Mouse (Mus musculus): ENCODE data around the gene Ccdc12. TPM values are rescaled to one million over a fixed set of nuclear protein-coding genes. Genes with fewer than 3 reads are reported as not detected.

Gene Ccdc12
- polyA plus RNA-seq, 1 experiment from 2014 or later: 164 TPM

- H3K4me1 ChIP-seq: peaks cover 27% of the 10 kb centered on the region
- H3K27ac ChIP-seq: no peak overlapping the region
- no peaks in the 10 kb centered on the region for H3K27me3 ChIP-seq (ENCODE audit: low read depth, poor library complexity, severe bottlenecking)
- no peak for DNase-seq (ENCODE audit: low spot score)
- 85% methylated on average over 6 of the region's 6 CpGs for WGBS
- H3K4me3 ChIP-seq: no peak overlapping the region
- peaks cover 14% of the 10 kb centered on the region; the same call in 1 of the 2 replicates for H3K36me3 ChIP-seq
- H3K9me3 ChIP-seq (replicated peaks): no peaks in the 10 kb centered on the region
Measured at GRCm38 (mm10) chr9:110684100-110684831, 28.0 kb downstream of the Ccdc12 start.

DNA sequence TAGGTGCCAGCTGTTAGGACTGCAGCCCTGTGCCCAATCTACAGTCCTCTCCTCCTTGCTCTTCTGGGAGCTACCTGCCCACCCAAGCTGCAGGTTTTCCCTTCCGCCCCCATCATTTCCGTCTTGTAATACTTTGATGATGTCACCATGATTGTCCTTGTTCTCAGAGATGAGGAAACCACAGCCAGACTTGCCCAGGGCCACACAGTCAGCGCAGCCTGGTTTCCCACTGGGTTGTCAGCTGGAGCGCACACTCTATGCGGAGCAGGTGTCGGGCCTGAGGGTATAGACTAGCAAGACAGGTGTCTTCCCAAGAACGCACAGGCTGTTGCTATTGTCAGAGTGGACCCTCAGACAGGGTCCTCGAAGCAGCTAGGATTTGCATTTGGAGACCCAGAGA lies 28.9 kb downstream of the Ccdc12 start:
- no peak overlapping the region for H3K4me3 ChIP-seq
- H3K27ac ChIP-seq: no peak overlapping the region
- no peak for DNase-seq (ENCODE audit: low spot score)
- 91% methylated on average over 8 of the region's 8 CpGs for WGBS
- peaks cover 30% of the 10 kb centered on the region for H3K4me1 ChIP-seq
- peaks cover 9% of the 10 kb centered on the region; the same call in 1 of the 2 replicates for H3K36me3 ChIP-seq
- no peaks in the 10 kb centered on the region for H3K9me3 ChIP-seq (replicated peaks)
- no peaks in the 10 kb centered on the region for H3K27me3 ChIP-seq (ENCODE audit: low read depth, poor library complexity, severe bottlenecking)

- Histone ChIP-seq H3K9me3 (replicated peaks) (no peaks in the 10 kb centered on the region), H3K4me1 (peaks cover 30% of the 10 kb centered on the region), H3K27ac (no peak overlapping the region), H3K36me3 (peaks cover 9% of the 10 kb centered on the region; the same call in 1 of the 2 replicates), H3K4me3 (no peak overlapping the region), H3K27me3 (ENCODE audit: low read depth, poor library complexity, severe bottlenecking) (no peaks in the 10 kb centered on the region)
- no peak for DNase-seq (ENCODE audit: low spot score)
- WGBS: 94% methylated on average over 5 of the region's 5 CpGs
Measured at GRCm38 (mm10) chr9:110685591-110685990, 29.3 kb downstream of the Ccdc12 start.

DNA sequence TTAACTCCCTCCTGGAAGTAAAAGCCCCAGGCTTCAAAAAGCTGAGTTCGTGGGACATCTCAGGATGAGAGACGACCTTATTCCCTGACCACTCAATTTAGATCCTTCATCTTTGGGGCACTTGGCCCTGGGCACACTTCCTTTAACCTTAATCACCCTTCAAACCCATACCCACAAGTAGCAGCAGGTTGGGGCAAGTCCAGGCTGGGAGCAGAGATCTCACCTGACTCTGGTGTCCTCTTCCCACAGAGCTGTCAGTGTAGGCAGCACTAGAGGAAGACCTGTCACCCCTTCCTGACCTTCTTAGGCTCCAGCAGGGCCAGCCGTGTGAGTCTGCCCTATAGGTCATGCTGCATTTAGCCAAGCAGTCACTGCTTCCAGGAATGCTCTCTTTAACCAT lies 30.2 kb downstream of the Ccdc12 start:
- no peaks in the 10 kb centered on the region for H3K9me3 ChIP-seq (replicated peaks)
- no peak for DNase-seq (ENCODE audit: low spot score)
- H3K27me3 ChIP-seq (ENCODE audit: low read depth, poor library complexity, severe bottlenecking): no peaks in the 10 kb centered on the region
- no peak overlapping the region for H3K4me3 ChIP-seq
- peaks cover 3% of the 10 kb centered on the region; the same call in 1 of the 2 replicates for H3K36me3 ChIP-seq
- WGBS: 36% methylated on average over 3 of the region's 3 CpGs
- peaks cover 24% of the 10 kb centered on the region for H3K4me1 ChIP-seq
- H3K27ac ChIP-seq: no peak overlapping the region

GRCm38 (mm10) chr9:110687061-110687460 lies 30.8 kb downstream of the Ccdc12 start:
- H3K4me3 ChIP-seq: no peak overlapping the region
- H3K4me1 ChIP-seq: peaks cover 21% of the 10 kb centered on the region
- no peak for DNase-seq (ENCODE audit: low spot score)
- H3K36me3 ChIP-seq: peaks cover 3% of the 10 kb centered on the region; the same call in 1 of the 2 replicates
- 61% methylated on average over 5 of the region's 5 CpGs for WGBS
- H3K27ac ChIP-seq: no peak overlapping the region
- no peaks in the 10 kb centered on the region for H3K9me3 ChIP-seq (replicated peaks)
- no peaks in the 10 kb centered on the region for H3K27me3 ChIP-seq (ENCODE audit: low read depth, poor library complexity, severe bottlenecking)

DNA sequence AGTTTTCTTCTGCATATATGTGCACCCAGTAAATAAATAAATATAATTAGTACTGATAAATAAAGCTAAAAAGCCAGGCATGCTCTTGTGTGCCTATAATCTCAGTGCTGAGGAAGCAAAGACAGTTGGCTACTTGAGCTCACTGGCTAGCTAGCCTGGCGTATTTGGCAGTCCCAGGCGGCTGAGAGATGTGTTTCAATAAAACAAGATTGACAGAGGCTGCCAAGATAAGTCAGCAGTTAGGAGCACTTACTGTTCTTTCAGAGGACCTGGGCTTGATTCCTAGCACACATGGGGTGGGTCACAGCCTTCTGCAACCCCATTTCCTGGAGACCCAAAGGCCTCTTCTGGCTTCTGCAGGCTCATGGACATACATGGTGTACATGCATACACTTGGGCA lies 31.5 kb downstream of the Ccdc12 start:
- Histone ChIP-seq H3K36me3 (peaks cover 5% of the 10 kb centered on the region), H3K27ac (no peak overlapping the region), H3K4me1 (peaks cover 16% of the 10 kb centered on the region), H3K4me3 (no peak overlapping the region), H3K27me3 (ENCODE audit: low read depth, poor library complexity, severe bottlenecking) (no peaks in the 10 kb centered on the region), H3K9me3 (replicated peaks) (no peaks in the 10 kb centered on the region)
- 81% methylated on average over 2 of the region's 2 CpGs for WGBS
- no peak for DNase-seq (ENCODE audit: low spot score)

DNA sequence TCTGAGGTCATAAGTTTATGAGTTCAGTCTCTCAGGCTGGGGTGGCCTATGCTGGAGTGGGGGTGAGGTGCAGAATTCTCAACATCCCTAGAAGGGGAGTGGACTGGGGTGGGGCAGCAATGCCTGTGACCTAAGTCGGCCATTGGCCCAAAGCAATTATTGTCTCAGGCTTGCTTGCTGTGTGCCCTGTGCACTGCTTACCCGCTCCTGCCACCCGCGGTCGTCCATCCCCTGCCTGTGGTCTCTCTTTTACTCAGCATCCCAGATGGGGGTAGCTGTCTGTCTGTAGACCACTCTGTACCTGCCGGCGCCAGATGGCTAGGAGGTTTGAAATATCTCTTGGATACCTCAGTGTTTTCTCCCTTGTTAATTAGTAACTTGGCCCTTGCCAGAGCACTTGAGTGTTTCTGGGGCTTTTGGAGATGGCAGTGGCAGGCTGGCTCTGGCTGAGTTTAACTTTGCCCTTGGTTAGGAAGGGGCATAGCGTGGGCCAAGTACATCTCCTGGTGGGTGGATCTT lies 33.0 kb downstream of the Ccdc12 start:
- H3K27me3 ChIP-seq (ENCODE audit: low read depth, poor library complexity, severe bottlenecking): no peaks in the 10 kb centered on the region
- 94% methylated on average over 8 of the region's 8 CpGs for WGBS
- DNase-seq (ENCODE audit: low spot score): no peak
- H3K27ac ChIP-seq: no peak overlapping the region
- peaks cover 7% of the 10 kb centered on the region; the same call in 1 of the 2 replicates for H3K4me1 ChIP-seq
- H3K9me3 ChIP-seq (replicated peaks): no peaks in the 10 kb centered on the region
- H3K4me3 ChIP-seq: no peak overlapping the region
- peaks cover 20% of the 10 kb centered on the region for H3K36me3 ChIP-seq

DNA sequence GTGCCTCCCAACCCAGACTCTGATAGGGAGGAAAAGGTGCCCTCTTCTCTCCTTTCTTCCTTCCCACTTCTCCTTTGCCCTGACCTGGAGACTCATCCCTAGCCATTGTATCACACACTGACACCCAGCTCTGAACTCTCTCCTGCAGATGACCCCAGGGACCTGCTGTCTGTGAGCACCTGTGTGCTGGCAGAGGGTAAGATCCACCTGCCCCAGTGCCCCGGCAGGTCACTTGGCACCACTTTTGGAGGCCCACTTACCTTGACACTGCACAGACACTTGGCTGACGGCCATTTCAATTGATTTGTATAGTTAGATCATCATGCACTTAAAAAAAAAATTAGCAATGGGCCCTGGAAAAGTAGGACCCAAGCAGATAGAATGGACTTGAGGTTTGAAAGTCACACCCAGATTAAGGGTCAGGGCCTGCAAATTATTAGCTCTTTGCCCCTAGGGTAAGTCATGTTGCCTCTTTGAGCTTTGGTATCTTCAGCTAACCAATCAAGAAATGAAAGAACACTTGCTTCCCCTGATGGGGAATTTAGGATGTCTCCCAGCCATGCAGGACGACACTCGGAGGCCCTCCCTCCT lies 39.0 kb downstream of the Ccdc12 start:
- WGBS: 91% methylated on average over 4 of the region's 4 CpGs
- Histone ChIP-seq H3K9me3 (replicated peaks) (no peaks in the 10 kb centered on the region), H3K36me3 (peaks cover 52% of the 10 kb centered on the region), H3K27ac (no peak overlapping the region), H3K4me3 (no peak overlapping the region), H3K27me3 (ENCODE audit: low read depth, poor library complexity, severe bottlenecking) (no peaks in the 10 kb centered on the region), H3K4me1 (no peaks in the 10 kb centered on the region)
- DNase-seq (ENCODE audit: low spot score): no peak

DNA sequence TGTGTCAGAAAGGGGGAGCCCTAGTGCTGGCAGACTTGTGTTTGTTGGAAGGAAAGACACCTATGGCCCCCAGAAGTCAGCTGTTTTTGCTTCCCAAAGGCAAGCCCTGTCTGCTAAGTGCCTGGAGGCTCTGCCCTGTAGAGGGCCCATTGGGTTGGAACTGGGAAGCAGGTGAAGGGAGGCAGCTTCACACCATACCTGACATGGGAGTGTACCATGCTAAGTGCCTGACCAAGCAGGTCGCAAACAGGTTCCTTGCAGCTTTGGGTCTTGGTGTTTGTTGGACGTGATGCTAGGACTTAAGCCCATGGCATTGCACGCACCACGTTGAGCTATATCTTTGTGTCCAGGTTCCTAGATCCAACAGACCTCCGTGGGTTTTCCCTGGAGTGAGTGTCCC lies 40.1 kb downstream of the Ccdc12 start:
- Histone ChIP-seq H3K9me3 (replicated peaks) (no peaks in the 10 kb centered on the region), H3K4me1 (no peaks in the 10 kb centered on the region), H3K27ac (no peak overlapping the region), H3K27me3 (ENCODE audit: low read depth, poor library complexity, severe bottlenecking) (no peaks in the 10 kb centered on the region), H3K4me3 (no peak overlapping the region), H3K36me3 (peaks cover 52% of the 10 kb centered on the region)
- no peak for DNase-seq (ENCODE audit: low spot score)
- 94% methylated on average over 5 of the region's 5 CpGs for WGBS

- Histone ChIP-seq H3K36me3 (peaks cover 54% of the 10 kb centered on the region), H3K27me3 (ENCODE audit: low read depth, poor library complexity, severe bottlenecking) (no peaks in the 10 kb centered on the region), H3K4me3 (no peak overlapping the region), H3K4me1 (no peaks in the 10 kb centered on the region), H3K27ac (no peak overlapping the region), H3K9me3 (replicated peaks) (no peaks in the 10 kb centered on the region)
- WGBS: 90% methylated on average over 3 of the region's 3 CpGs
- DNase-seq (ENCODE audit: low spot score): no peak
Measured at GRCm38 (mm10) chr9:110697465-110697864, 41.2 kb downstream of the Ccdc12 start.

- Histone ChIP-seq H3K4me1 (no peaks in the 10 kb centered on the region), H3K36me3 (peaks cover 40% of the 10 kb centered on the region), H3K4me3 (no peak overlapping the region), H3K27ac (no peak overlapping the region), H3K27me3 (ENCODE audit: low read depth, poor library complexity, severe bottlenecking) (no peaks in the 10 kb centered on the region), H3K9me3 (replicated peaks) (no peaks in the 10 kb centered on the region)
- no peak for DNase-seq (ENCODE audit: low spot score)
- 88% methylated on average over 3 of the region's 3 CpGs for WGBS
Measured at GRCm38 (mm10) chr9:110699574-110699973, 43.3 kb downstream of the Ccdc12 start.

DNA sequence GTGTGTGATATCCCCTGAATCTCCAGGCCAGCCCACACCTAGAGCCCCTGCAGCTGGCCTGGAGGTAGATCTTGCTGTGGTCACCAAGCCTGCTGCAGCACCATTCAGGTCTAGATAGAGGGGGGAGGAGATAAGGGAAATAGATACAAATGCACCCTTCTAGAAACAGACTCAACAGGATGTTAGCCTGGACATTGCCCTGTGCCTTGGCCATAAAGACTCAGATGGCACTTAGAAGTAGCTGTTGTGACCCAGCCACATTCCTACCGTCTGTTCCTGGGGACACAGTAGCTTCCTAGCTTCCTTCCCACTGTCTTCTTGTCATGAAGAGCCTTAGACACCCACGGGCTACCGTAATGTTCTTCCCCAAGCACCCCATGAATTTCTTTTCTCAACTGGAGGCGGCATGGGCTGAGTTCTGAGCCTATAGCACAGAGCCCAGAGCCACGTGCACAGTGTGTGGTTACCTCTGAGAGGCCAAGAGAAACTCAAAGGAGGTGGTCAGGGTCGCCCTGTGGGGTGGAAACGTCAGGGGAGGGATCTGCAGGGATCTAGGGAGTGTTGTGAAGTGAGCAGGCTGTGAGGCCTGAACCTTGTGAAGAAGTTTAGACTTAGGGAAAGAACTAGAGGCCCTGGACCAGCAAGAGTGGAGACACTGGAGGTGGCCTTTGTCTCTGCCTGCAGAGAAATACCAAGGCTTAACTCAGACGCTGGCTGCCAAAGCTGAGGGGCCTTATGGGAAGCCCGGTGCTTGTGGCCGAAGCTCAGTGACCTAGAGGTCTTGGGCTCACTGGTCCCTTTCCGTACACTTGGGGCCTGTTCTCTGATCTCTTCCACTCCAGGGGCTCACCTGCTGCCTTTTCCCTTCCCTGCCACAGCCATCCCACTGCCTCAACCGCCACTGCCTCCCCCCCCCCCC lies 45.1 kb downstream of the Ccdc12 start:
- no peaks in the 10 kb centered on the region for H3K27me3 ChIP-seq (ENCODE audit: low read depth, poor library complexity, severe bottlenecking)
- no peak overlapping the region for H3K27ac ChIP-seq
- no peak overlapping the region for H3K4me3 ChIP-seq
- WGBS: 79% methylated on average over 12 of the region's 12 CpGs
- no peaks in the 10 kb centered on the region for H3K9me3 ChIP-seq (replicated peaks)
- no peaks in the 10 kb centered on the region for H3K4me1 ChIP-seq
- H3K36me3 ChIP-seq: peaks cover 27% of the 10 kb centered on the region
- no peak for DNase-seq (ENCODE audit: low spot score)

Data from limb, embryonic 10.5 days (tissue).